Mouse (Mus musculus) left cerebral cortex, adult 8-10 months (tissue): ENCODE data around the gene Aar2. TPM values are rescaled to one million over a fixed set of nuclear protein-coding genes. Genes with fewer than 3 reads are reported as not detected.

Experiments used
- DNase-seq, 2 experiments: peaks; one replicate each; pipeline ENCODE4 v3.0.0; 2022; ENCODE audit warnings: low spot score in 2 of 2
- total RNA-seq, 4 experiments: library from RNA; stranded (reverse); gene quantifications; 2 replicates each; pipeline ENCODE4 v1.2.4; 2022

Gene Aar2
- total RNA-seq, 4 experiments from 2014 or later, result 34.8 to 36.6 (median 35.9) TPM

DNA sequence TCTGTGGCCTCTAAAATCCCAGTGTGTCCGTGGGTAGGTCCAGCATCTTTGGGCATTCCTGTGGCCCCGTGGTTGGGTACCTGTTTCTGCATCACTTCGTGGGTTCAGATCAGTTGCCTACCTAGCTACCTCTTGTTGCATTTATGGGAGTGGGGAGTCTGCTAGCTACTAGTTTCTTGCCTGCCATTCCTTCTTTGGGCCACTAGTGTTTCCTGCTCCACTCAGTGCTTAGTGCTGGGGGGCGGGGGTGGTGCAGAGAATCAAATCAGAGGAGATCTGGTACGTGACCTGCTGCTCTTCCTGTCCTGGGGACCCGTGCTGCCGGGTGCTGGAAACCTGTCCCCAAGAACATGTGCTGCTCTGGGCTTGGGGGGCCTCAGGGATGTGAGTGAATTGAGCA, 69.1 kb downstream of the Aar2 start:
- no peak for DNase-seq

DNA sequence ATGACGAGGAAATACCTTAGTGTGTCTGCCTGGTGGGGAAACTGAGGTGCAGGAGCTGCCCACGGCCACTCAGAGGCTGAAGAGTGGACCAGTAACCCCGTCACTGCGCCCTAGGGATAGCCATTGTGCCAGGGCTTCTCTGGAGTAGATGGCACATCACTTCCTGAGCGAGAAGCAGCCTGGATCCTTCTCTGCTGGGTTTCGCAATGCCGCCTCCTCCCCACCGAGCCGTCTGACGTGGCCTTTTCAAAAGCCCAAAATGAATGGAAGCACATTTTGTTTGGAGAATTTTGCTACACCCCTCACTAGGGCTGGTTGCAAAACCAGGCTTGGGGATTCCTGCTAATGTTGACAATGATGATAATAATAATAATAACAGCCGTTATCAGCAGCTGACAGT, 70.2 kb downstream of the Aar2 start:
- DNase-seq, result no peak

Other genes starting within 250 kb of the Aar2 start
- gene Cnbd2, start 235.3 kb upstream of the Aar2 start, total RNA-seq, result 1 to 10 TPM; 4.5 to 8.3 (median 7.3) TPM
- gene Scand1, start 234.9 kb upstream of the Aar2 start, total RNA-seq, result 10 to 100 TPM; 65.6 to 78.5 (median 72.1) TPM
- 100 to 1,000 TPM; 359 to 405 (median 385) TPM for gene Epb41l1, start 126.7 kb upstream of the Aar2 start, total RNA-seq
- gene Dlgap4, start 66.1 kb downstream of the Aar2 start, total RNA-seq, result 100 to 1,000 TPM; 201 to 218 (median 204) TPM
- 10 to 100 TPM; 13.8 to 20.5 (median 16.5) TPM for gene Myl9, start 227.8 kb downstream of the Aar2 start, total RNA-seq